Mouse (Mus musculus) G1E-ER4 (cell line): ENCODE data around the gene Tlcd2. TPM values are rescaled to one million over a fixed set of nuclear protein-coding genes. Genes with fewer than 3 reads are reported as not detected.

Experiments
- GATA1 ChIP-seq: IDR thresholded peaks from one replicate; pipeline ENCODE4 v1.8.0; 2012; ENCODE audit warnings: low read length, inconsistent platforms
- polyA plus RNA-seq: library from polyadenylated mRNA; stranded (reverse); fragments of >175 nt; gene quantifications from 2 replicates; pipeline ENCODE4 v1.2.3, GENCODE M21; 2012

The Tlcd2 gene
- polyA plus RNA-seq, 1 experiment = not detected

- no peak for TF ChIP-seq GATA1
These were observed 22.2 kb upstream of the Tlcd2 start, which contains the start of gene Serpinf2 for GRCm38 (mm10) chr11:75439363-75439762. Serpinf2 (minus strand) TSS chr11:75439591.

DNA sequence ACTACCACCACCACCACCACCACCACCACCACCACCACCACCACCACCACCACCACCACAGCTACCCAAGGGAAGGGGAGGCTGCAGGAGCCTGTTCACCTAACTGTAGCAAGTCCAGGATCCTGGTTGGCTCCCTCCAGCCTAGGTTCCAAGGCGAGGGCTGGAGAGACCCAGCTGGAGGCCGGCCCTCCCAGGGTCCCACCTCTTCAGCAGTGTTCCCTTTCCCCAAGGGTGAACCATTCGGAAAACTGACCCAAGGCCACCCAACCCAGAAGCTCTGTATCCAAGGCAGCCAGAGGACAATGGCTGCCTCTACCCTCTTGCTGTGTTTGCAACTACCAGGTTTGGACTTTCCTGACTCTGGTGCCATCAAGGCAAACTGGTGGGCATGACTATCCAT lies 21.6 kb upstream of the Tlcd2 start:
- no peak for TF ChIP-seq GATA1

DNA sequence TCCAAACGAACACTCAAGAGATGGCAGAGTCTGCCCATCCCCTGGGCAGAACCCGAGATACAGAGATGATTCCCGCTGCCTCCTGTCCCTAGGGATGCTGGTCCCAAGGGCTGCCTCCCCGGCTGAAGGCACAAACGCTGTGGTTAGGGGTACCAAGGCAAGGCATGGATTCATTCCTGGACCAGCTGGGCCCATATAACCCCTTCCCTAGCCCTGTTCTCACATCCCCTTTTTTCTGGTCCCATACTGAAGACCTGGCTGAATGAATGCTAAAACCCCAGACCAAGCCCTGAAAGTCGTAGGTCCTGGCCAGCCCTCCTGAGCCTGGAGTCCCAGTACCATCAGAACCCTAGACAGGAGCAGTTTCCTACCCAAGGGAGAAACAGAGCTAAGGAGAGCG lies 20.5 kb upstream of the Tlcd2 start:
- TF ChIP-seq GATA1 = no peak

GRCm38 (mm10) chr11:75441601-75442000 lies 19.9 kb upstream of the Tlcd2 start:
- no peak for TF ChIP-seq GATA1

- TF ChIP-seq GATA1 = no peak
These were observed 17.8 kb upstream of the Tlcd2 start for GRCm38 (mm10) chr11:75443711-75444110.

DNA sequence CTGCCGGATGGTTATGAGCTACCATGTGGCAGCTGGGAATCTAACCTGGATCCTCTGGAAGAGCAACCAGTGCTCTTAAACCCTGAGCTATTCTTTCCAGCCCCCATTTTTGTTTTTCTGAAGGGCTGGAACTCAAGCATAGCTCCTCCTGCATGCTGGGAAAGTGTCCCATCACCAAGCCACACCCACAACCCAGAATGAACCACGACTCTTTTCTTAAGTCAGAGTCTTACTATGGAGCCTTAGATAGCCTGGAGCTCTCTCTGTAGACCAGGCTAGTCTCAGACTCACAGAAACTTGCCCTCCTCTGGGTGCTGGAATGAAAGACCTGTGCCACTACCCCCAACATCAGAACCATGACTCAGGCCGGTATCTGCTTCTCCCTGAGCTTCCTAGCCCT lies 12.9 kb upstream of the Tlcd2 start:
- no peak for TF ChIP-seq GATA1

GRCm38 (mm10) chr11:75449695-75450094 lies 11.8 kb upstream of the Tlcd2 start:
- TF ChIP-seq GATA1 = no peak

DNA sequence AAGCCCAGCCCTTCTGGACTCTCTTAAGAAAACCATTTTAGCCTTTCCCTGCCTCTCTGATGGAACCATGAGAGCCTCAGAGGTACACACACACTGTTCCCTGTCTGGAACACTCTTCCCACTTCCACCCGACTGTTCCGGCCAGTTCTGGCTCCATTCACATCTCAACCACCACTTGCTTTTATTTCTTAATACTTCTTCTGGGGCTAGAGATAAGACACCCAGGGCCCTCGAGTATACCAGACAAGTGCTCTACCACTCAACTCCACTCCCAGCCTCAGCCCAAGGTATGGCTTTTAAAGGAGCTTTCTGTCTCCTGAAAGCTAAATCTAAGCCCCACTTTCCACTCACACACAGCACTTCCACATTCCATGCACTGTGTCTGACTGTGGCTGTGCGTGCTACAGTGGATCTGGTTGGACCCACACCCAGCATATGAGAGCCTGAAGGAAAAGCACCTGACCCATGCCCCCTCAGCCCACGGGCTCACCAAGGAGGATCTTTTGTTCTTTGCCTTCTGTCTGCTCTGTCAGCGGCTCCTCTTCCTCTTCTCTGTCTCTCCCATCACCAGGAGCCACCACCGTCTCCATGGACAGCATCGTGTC lies 11.1 kb upstream of the Tlcd2 start:
- no peak for TF ChIP-seq GATA1

GRCm38 (mm10) chr11:75450936-75451335 lies 10.6 kb upstream of the Tlcd2 start:
- TF ChIP-seq GATA1 = no peak

DNA sequence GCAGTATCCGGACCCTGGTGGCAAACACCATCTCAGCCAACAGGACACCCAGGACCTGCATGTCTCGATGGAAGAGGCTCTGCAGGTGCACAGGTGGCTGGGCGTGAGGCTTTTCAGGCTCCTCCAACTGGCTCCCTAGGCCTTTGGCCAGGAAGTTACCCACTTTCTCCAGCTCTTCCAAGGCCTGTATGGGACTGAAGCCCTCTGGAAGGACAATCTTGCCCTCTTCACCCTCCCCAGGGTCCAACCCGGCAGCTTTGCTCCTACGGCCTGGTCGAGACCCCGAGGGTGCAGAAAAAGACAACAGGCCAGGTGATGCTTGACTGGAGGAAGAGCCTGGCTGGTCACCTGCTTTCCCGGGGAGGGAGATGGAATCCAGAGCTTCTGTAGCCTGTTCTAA lies 9.4 kb upstream of the Tlcd2 start:
- no peak for TF ChIP-seq GATA1

GRCm38 (mm10) chr11:75452812-75453557 lies 8.5 kb upstream of the Tlcd2 start:
- no peak for TF ChIP-seq GATA1

DNA sequence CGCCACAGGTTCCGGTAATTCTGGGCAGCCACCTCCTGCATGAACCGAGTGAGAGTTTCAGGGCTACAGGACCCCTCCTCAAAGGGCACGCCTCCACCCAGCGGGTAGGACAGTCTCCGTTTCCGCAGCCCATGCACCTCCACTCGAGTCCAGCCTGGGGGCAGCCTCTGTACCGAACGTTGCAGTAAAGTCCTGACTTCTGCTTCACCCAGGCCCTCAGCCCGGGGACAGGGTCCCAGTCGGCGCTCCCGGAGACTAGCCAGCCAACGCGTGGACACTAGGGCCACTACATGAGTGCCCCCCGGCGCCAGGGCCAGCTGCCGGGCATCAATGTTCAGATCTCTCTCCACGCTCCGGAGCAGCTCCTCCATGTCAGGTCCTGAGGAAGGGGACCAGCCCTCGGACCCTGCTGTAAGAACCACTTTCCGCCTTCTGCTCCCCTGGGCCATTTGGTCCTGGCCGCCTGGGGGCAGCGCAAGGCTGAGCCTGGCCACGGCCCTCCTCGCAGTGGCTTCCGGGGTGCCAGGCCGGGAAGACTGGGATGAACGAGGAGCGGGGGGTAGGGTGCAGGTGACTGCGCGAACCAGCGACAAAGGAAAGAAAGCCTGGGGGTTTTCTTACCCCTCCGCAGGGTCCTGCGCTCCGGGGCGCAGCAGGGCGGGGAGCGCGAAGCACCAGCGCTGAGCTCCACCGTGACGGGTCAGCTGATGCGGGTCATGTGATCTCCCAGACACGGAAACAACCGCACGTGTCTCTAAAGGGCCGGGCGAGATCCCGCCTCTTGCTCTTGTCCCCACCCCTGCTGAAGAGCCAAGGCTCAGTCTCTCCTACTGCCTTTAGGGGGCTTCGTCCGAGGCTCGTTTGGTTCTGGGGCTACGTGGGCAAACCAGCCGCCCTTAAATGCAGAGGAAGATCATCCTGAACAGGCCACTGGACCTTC lies 7.3 kb upstream of the Tlcd2 start, which contains the start of gene Wdr81:
Gene Wdr81, minus strand, starts transcription at position 727 of the 940 bp plus-strand sequence.
- no peak for TF ChIP-seq GATA1

- no peak for TF ChIP-seq GATA1
These were observed 6.3 kb upstream of the Tlcd2 start for GRCm38 (mm10) chr11:75455041-75455736.

DNA sequence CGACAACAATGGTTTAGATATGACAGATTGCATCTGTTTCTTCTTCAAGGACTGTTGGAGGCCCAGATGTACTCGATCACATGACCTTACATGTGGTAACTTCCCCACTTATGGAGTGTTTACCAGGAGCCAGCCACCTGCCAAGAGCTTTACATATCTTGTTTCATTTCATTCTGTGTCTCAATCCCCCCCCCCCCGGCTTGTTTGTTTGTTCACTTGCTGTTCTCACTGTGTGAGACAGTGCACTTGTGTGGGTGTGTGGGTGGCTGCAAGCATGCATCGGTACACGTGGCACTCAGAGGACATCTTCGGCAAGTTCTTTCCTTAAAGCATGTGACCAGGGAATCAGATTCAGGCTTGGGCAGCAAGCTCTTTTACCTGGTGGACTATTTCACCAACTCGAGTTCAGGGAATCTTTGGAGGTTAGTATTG lies 5.1 kb upstream of the Tlcd2 start:
- TF ChIP-seq GATA1 = no peak

DNA sequence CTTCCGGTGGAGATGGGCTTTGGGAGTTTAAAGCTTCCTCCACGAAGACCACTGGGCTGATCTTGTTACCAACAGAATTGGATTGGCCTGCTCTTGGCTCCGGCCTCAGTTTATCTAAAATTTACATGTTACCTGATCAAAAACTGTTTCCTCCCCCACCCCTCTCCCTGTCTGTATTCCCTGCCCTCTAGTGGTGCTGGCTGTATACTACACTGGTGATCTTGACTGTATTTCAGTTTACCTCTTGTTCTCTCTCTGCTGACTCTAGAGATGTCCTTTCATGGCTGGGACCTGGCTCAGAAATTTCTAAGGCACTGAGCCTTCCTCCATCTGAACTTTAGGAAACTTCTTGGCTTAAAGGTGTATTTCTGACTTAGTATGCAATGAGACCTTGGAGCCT lies 3.3 kb upstream of the Tlcd2 start:
- no peak for TF ChIP-seq GATA1

DNA sequence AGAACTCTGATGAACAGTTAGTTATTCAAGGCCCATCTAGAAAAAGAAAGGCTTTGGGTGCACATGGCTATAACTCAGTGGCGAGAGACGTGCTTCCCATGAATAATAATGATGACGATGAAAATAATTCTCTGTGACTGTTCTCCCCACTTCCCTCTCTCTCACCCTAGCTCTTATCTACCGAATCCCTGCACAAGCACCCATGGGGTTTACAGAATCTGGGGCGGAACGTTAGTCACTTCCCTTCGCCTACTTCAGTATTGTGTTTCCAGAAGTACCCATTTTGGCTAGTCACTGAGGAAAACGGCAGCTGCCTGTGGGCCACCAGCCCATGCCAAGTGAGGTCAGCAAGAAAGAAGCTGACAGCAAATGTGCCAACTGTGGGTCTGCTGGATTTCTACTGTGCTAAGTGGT lies 2.9 kb upstream of the Tlcd2 start:
- no peak for TF ChIP-seq GATA1
